Mouse (Mus musculus) brain, embryonic 14.5 days (tissue): ENCODE measurements around the gene Ccdc84.

Experiments
- CTCF ChIP-seq: fragments of 200-500 bp; IDR thresholded peaks from 2 replicates; pipeline ENCODE4 v1.5.1; 2012; ENCODE audit warnings: inconsistent platforms, mild to moderate bottlenecking, moderate library complexity, borderline replicate concordance; ENCODE audit not compliant: insufficient read depth, insufficient read length; ENCODE audit errors: extremely low read depth
- POLR2A ChIP-seq: fragments of 200-500 bp; IDR thresholded peaks from 2 replicates; pipeline ENCODE4 v1.6.1; 2012; ENCODE audit warnings: mild to moderate bottlenecking, inconsistent platforms, borderline replicate concordance; ENCODE audit not compliant: poor library complexity, insufficient read depth, insufficient read length, severe bottlenecking; ENCODE audit errors: extremely low read depth

- TF ChIP-seq CTCF: no peak
- TF ChIP-seq POLR2A: no peak
Measured at GRCm38 (mm10) chr9:44457035-44457742, 38.8 kb upstream of the Ccdc84 start.
